Mouse (Mus musculus) lung, postnatal 0 days (tissue): Measurements from ENCODE around the gene Fam161a.

Experiments
- CTCF ChIP-seq: IDR thresholded peaks from 2 replicates; pipeline ENCODE4 v1.5.1; 2016; ENCODE audit warnings: antibody characterized with exemption, mild to moderate bottlenecking
- EP300 ChIP-seq: IDR thresholded peaks from 2 replicates; pipeline ENCODE4 v1.6.1; 2016; ENCODE audit warnings: antibody characterized with exemption, mild to moderate bottlenecking, control low read depth

GRCm38 (mm10) chr11:22989786-22990185 lies 17.5 kb upstream of the Fam161a start:
- no peak for TF ChIP-seq CTCF
- TF ChIP-seq EP300: no peak
